Mouse (Mus musculus): Measurements from ENCODE around the gene 2310011J03Rik.

GRCm38 (mm10) chr10:80348981-80349380 is 28.6 kb upstream of the 2310011J03Rik start:
- TF ChIP-seq POLR2A (IDR thresholded peaks at IDR 0.05; ENCODE audit: borderline replicate concordance, extremely low read depth, low read depth, low read length) (no peak), CTCF (IDR thresholded peaks at IDR 0.05; ENCODE audit: insufficient read depth, low read length) (no peak)

Data from lung, adult 2 months (tissue).